Mouse (Mus musculus) liver, embryonic 13.5 days (tissue): Measurements from ENCODE around the gene Atp6v1b1. TPM values are rescaled to one million over a fixed set of nuclear protein-coding genes. Genes with fewer than 3 reads are reported as not detected.

ENCODE experiments used
- ATAC-seq: fragments of 200-750 bp; cut with Nextera tagmentation; 2 replicates; pipeline ENCODE4 v1.8.0; 2017; ENCODE audit warnings: low read depth, mild to moderate bottlenecking, moderate number of reproducible peaks, moderate library complexity
- DNase-seq: peaks from one replicate; pipeline ENCODE4 v3.0.0; 2022
- H3K27ac ChIP-seq: fragments of 300-500 bp; sonication (generic); 2 replicates; pipeline ENCODE4 v1.5.1; 2015; ENCODE audit warnings: moderate library complexity, mild to moderate bottlenecking, inconsistent platforms
- H3K27me3 ChIP-seq: fragments of 300-500 bp; sonication (generic); 2 replicates; pipeline ENCODE4 v1.6.1; 2015; ENCODE audit warnings: mild to moderate bottlenecking, inconsistent platforms
- H3K36me3 ChIP-seq: fragments of 300-500 bp; sonication (generic); 2 replicates; pipeline ENCODE4 v1.6.1; 2015; ENCODE audit warnings: mild to moderate bottlenecking, inconsistent platforms
- H3K4me1 ChIP-seq: fragments of 300-500 bp; sonication (generic); replicated peaks from 2 replicates; pipeline ENCODE4 v1.6.1; 2015; ENCODE audit warnings: inconsistent platforms
- H3K4me2 ChIP-seq: fragments of 300-500 bp; sonication (generic); 2 replicates; pipeline ENCODE4 v1.6.1; 2015; ENCODE audit warnings: inconsistent platforms, mild to moderate bottlenecking, moderate library complexity
- H3K4me3 ChIP-seq: fragments of 300-500 bp; sonication (generic); replicated peaks from 2 replicates; pipeline ENCODE4 v1.5.1; 2015; ENCODE audit warnings: mild to moderate bottlenecking, inconsistent platforms
- H3K9ac ChIP-seq: fragments of 300-500 bp; sonication (generic); 2 replicates; pipeline ENCODE4 v1.6.1; 2015; ENCODE audit warnings: mild to moderate bottlenecking, inconsistent platforms
- H3K9me3 ChIP-seq: fragments of 300-500 bp; sonication (generic); replicated peaks from 2 replicates; pipeline ENCODE4 v1.6.1; 2016; ENCODE audit warnings: inconsistent platforms
- WGBS: fragments of 180-500 bp; shearing (Covaris S2); methylation state at CpG from one replicate; pipeline ENCODE4 v1.1.7; 2015; ENCODE audit not compliant: insufficient replicate concordance; 5-methylcytosine and 5-hydroxymethylcytosine counted together
- polyA plus RNA-seq: library from polyadenylated mRNA; unstranded; fragments of >200 nt; fragmentation: Nextera tagmentation; extraction: Ambion mirVana; gene quantifications from 2 replicates; pipeline ENCODE4 v1.2.1, GENCODE M21; 2015

The Atp6v1b1 gene
- polyA plus RNA-seq, 1 experiment from 2014 or later, result not detected

DNA sequence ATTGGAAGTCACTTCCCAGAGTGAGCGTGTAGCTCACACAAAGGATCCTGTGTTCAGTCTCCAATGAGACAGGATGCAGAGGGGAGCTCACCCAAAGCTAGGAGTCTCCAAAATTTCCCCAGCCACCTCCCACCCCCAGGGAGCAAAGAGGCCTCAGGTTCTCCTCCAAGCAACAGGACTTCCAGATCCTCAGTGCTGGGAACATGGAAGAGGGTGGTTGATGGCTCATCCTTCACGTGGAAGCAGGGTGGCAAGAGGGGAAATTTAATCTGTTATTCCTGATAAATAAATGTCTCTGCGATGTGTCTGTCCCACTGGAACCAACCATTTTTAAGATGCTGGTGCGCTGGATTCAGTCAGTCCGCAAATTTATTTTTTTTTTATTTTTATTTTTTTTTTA, 38.1 kb upstream of the Atp6v1b1 start:
- no peak overlapping the region for H3K4me2 ChIP-seq
- no peaks in the 10 kb centered on the region for H3K9me3 ChIP-seq
- H3K36me3 ChIP-seq, result no peaks in the 10 kb centered on the region
- ATAC-seq (no peak), DNase-seq (no peak)
- H3K4me1 ChIP-seq, result no peaks in the 10 kb centered on the region
- WGBS, result 14% methylated on average over 5 of the region's 5 CpGs
- H3K4me3 ChIP-seq, result no peak overlapping the region
- peaks cover 97% of the 10 kb centered on the region for H3K27me3 ChIP-seq
- H3K9ac ChIP-seq, result no peak overlapping the region
- H3K27ac ChIP-seq, result no peak overlapping the region

GRCm38 (mm10) chr6:83707738-83708510, 34.9 kb upstream of the Atp6v1b1 start:
- Histone ChIP-seq H3K4me1 (peaks cover 12% of the 10 kb centered on the region), H3K4me2 (no peak overlapping the region), H3K9ac (no peak overlapping the region), H3K4me3 (no peak overlapping the region), H3K27ac (no peak overlapping the region), H3K9me3 (no peaks in the 10 kb centered on the region), H3K27me3 (peaks cover 100% of the 10 kb centered on the region), H3K36me3 (no peaks in the 10 kb centered on the region)
- ATAC-seq (no peak), DNase-seq (no peak)
- 9% methylated on average over 6 of the region's 6 CpGs for WGBS

DNA sequence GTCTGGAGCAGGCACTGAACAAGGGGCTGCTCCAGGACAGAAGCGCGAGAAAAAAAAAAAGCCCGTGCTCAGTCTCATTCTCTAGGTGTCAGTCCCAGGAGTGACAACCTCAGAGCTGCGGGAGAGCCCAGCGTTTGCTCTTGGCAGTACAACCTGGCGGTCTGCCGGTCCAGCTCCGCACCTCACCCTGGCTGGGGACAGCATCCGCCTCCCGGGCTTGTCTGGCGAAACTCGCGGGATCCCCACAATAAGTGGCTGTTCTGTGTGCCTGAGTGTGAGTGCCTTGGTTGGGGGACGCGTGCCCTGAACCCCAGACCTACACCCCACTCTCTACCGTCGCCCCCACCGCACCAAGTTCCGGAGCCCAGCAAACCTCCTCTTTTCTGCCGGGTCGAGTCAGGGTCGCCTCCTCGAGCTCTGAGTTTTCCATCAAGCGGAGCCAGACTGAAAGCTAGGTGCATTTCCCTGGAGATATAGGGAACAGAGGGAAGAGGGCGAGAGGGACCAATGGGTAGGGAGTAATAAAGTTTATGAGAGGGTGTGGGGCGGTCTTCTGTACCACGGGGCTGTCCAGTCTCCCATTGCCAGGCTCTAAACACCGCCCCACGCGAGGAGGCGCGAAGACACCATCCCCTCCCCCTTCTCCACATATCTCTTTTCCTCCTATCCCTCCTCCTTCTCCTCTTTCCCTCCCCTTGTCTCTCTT, 32.3 kb upstream of the Atp6v1b1 start:
- no peak overlapping the region for H3K9ac ChIP-seq
- peaks cover 100% of the 10 kb centered on the region for H3K27me3 ChIP-seq
- H3K36me3 ChIP-seq, result no peaks in the 10 kb centered on the region
- 3% methylated on average over 32 of the region's 32 CpGs for WGBS
- peaks cover 12% of the 10 kb centered on the region for H3K4me1 ChIP-seq
- ATAC-seq (peak; percentile 47), DNase-seq (no peak)
- no peaks in the 10 kb centered on the region for H3K9me3 ChIP-seq
- peak overlapping the region; percentile 63 for H3K4me2 ChIP-seq
- no peak overlapping the region for H3K27ac ChIP-seq
- H3K4me3 ChIP-seq, result peak overlapping the region; percentile 45

DNA sequence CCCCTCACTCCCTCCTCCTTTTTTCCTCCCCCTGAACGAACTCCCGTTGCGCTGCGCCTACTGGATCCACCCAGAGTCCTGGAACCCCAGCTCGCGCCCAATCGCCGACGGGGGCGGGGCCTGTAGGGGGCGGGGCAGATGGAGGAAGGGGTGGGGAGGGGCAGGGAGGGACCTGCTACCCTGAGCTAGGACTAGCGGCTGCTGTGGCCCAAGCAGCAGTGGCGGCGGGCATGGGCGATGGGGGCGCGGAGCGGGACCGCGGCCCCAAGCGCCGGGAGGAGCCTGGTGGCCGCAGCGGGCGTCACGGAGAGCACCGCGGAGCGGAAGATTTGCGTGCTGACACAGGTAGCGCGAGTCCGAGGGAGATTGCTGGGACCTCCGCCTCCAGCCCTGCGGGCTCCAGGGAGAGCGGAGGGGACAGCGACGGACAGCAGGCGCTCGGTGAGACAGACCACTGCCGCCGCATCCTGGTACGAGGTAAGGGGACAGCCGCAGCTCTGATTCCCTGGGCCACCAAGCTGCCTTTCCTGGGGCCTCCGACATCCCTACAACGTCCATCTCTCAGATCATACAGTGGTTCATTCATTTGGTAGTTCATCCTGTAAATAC, 31.6 kb upstream of the Atp6v1b1 start, which contains the start of gene Vax2:
Vax2 (plus strand) TSS at position 198 of the 609 bp plus-strand sequence.
- Histone ChIP-seq H3K4me3 (peak within 1 kb of the TSS; percentile 45), H3K9me3 (no peaks in the 10 kb centered on the region), H3K4me2 (peak within 1 kb of the TSS; percentile 63), H3K9ac (no peak within 1 kb of the TSS), H3K36me3 (no peaks in the 10 kb centered on the region), H3K4me1 (peaks cover 12% of the 10 kb centered on the region), H3K27ac (no peak within 1 kb of the TSS), H3K27me3 (peaks cover 100% of the 10 kb centered on the region)
- ATAC-seq (peak; percentile 79), DNase-seq (peak; percentile 45)
- 2% methylated on average over 46 of the region's 46 CpGs for WGBS

GRCm38 (mm10) chr6:83711725-83712475, 30.9 kb upstream of the Atp6v1b1 start:
- 6% methylated on average over 45 of the region's 45 CpGs for WGBS
- DNase-seq (no peak), ATAC-seq (no peak)
- H3K27ac ChIP-seq, result no peak overlapping the region
- peak overlapping the region; percentile 63 for H3K4me2 ChIP-seq
- peaks cover 12% of the 10 kb centered on the region for H3K4me1 ChIP-seq
- H3K36me3 ChIP-seq, result no peaks in the 10 kb centered on the region
- H3K9ac ChIP-seq, result no peak overlapping the region
- peaks cover 100% of the 10 kb centered on the region for H3K27me3 ChIP-seq
- 0 out of 2 replicates have a peak overlapping the region, but pooled peaks have one; percentile 45 for H3K4me3 ChIP-seq
- H3K9me3 ChIP-seq, result no peaks in the 10 kb centered on the region

GRCm38 (mm10) chr6:83713271-83714136, 29.3 kb upstream of the Atp6v1b1 start:
- peaks cover 100% of the 10 kb centered on the region for H3K27me3 ChIP-seq
- DNase-seq (no peak), ATAC-seq (no peak)
- H3K4me2 ChIP-seq, result no peak overlapping the region
- H3K9ac ChIP-seq, result no peak overlapping the region
- H3K4me1 ChIP-seq, result peaks cover 12% of the 10 kb centered on the region
- no peaks in the 10 kb centered on the region for H3K9me3 ChIP-seq
- H3K4me3 ChIP-seq, result no peak overlapping the region
- H3K27ac ChIP-seq, result no peak overlapping the region
- 5% methylated on average over 12 of the region's 12 CpGs for WGBS
- H3K36me3 ChIP-seq, result no peaks in the 10 kb centered on the region

DNA sequence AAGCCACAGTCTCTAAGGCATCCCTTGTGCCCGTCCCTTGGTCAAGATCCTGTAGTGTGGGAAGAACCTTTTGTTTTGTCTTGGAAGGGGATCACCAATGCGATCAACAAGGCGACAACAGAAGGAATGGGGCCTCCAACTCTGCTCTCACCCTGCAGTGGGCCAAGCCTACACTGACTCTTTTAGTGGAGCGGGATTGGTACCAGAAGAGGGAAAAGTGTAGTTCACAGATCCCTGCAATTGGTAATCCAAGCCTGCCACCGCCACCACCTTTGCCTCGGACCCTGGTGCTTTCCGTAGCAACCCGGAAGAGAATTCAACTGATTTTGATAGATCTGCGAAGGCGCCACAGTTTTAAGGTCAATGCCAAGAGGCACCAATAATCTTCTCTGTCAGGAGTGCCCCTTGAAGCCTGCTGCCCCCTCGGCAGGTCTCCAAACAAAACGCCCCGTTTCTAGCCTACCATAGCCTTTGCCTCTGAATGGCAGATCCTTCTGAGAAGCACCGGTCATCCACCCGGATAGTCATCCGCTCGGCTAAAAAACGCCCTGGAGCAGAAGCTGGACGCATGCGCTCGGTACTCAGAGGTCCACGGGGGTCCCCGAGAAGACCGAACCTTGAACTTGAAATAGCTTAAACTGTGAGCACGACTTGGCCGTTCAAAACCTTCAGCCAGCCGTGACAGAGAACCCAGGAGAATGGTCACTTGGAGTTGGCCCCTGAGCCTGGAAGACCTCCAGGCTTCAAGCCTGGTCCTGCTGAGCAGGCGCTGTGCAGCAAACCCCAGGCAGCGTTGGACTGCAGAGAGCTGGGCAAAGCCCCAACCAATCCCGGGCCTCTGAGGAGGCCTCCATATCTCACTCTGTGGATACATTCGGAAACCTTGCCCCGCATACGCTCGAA, 28.3 kb upstream of the Atp6v1b1 start:
- Histone ChIP-seq H3K36me3 (no peaks in the 10 kb centered on the region), H3K4me1 (peaks cover 12% of the 10 kb centered on the region), H3K4me2 (no peak overlapping the region), H3K27ac (no peak overlapping the region), H3K27me3 (peaks cover 99% of the 10 kb centered on the region), H3K9me3 (no peaks in the 10 kb centered on the region), H3K9ac (no peak overlapping the region), H3K4me3 (no peak overlapping the region)
- WGBS, result 2% methylated on average over 34 of the region's 34 CpGs
- ATAC-seq (no peak), DNase-seq (no peak)

GRCm38 (mm10) chr6:83715461-83716196, 27.2 kb upstream of the Atp6v1b1 start:
- Histone ChIP-seq H3K4me1 (peaks cover 9% of the 10 kb centered on the region), H3K27ac (no peak overlapping the region), H3K27me3 (peaks cover 99% of the 10 kb centered on the region), H3K9me3 (no peaks in the 10 kb centered on the region), H3K4me2 (no peak overlapping the region), H3K4me3 (no peak overlapping the region), H3K9ac (no peak overlapping the region), H3K36me3 (no peaks in the 10 kb centered on the region)
- no peak for DNase-seq
- WGBS, result 5% methylated on average over 30 of the region's 30 CpGs
- no peak for ATAC-seq

- Histone ChIP-seq H3K4me3 (no peak overlapping the region), H3K4me2 (no peak overlapping the region), H3K4me1 (no peaks in the 10 kb centered on the region), H3K27ac (no peak overlapping the region), H3K36me3 (no peaks in the 10 kb centered on the region), H3K9me3 (no peaks in the 10 kb centered on the region), H3K27me3 (peaks cover 99% of the 10 kb centered on the region), H3K9ac (no peak overlapping the region)
- DNase-seq (no peak), ATAC-seq (no peak)
- 5% methylated on average over 8 of the region's 8 CpGs for WGBS
These were observed 25.8 kb upstream of the Atp6v1b1 start for GRCm38 (mm10) chr6:83717026-83717425.
